Mouse (Mus musculus) MEL (cell line): ENCODE measurements around the gene Grtp1. TPM values are rescaled to one million over a fixed set of nuclear protein-coding genes. Genes with fewer than 3 reads are reported as not detected.

Source experiments
- DNase-seq: peaks from one replicate; pipeline ENCODE4 v3.0.0; 2011; ENCODE audit warnings: low read depth, low spot score
- H3K27ac ChIP-seq: 2 replicates; pipeline ENCODE4 v1.5.1; 2012; ENCODE audit warnings: low read depth, mild to moderate bottlenecking, control low read depth, low read length, moderate library complexity; ENCODE audit not compliant: control insufficient read depth
- H3K27me3 ChIP-seq, 2 experiments: fragments of 150-350 bp in 1 of 2; sonication (generic) in 1 of 2; 2 replicates each; pipeline ENCODE4 v1.6.1; 2012; ENCODE audit warnings: low read length in 2 of 2, mild to moderate bottlenecking in 2 of 2, improper control_type of control experiment in 1 of 2, moderate library complexity in 1 of 2; ENCODE audit not compliant: insufficient read depth in 2 of 2, control insufficient read depth in 1 of 2
- H3K36me3 ChIP-seq, 2 experiments: 2 replicates each; pipeline ENCODE4 v1.6.1; 2012 to 2014; ENCODE audit warnings: low read length in 2 of 2, improper control_type of control experiment in 1 of 2, inconsistent platforms in 1 of 2, mild to moderate bottlenecking in 1 of 2; ENCODE audit not compliant: insufficient read depth in 2 of 2, control insufficient read depth in 1 of 2
- H3K4me1 ChIP-seq, 2 experiments: fragments of 150-350 bp in 1 of 2; sonication (generic) in 1 of 2; 2 replicates each; pipeline ENCODE4 v1.6.1; 2012; ENCODE audit warnings: low read length in 2 of 2, improper control_type of control experiment in 1 of 2, mild to moderate bottlenecking in 1 of 2; ENCODE audit not compliant: insufficient read depth in 2 of 2, control insufficient read depth in 1 of 2
- H3K4me3 ChIP-seq, 2 experiments: fragments of 150-350 bp in 1 of 2; sonication (generic) in 1 of 2; 2 replicates each; pipeline ENCODE4 v1.5.1; 2012; ENCODE audit warnings: low read depth in 2 of 2, low read length in 2 of 2, mild to moderate bottlenecking in 2 of 2, moderate library complexity in 2 of 2, control low read depth in 1 of 2, improper control_type of control experiment in 1 of 2; ENCODE audit not compliant: control insufficient read depth in 1 of 2, insufficient read depth in 1 of 2
- H3K79me2 ChIP-seq: 2 replicates; pipeline ENCODE4 v1.6.1; 2012; ENCODE audit warnings: mild to moderate bottlenecking, low read length, moderate library complexity; ENCODE audit not compliant: control insufficient read depth, poor library complexity, insufficient read depth
- H3K9ac ChIP-seq: 2 replicates; pipeline ENCODE4 v1.6.1; 2012; ENCODE audit warnings: low read depth, mild to moderate bottlenecking, control low read depth, low read length, moderate library complexity; ENCODE audit not compliant: control insufficient read depth, poor library complexity, severe bottlenecking
- H3K9me3 ChIP-seq: fragments of 150-350 bp; sonication (generic); replicated peaks from 2 replicates; pipeline ENCODE4 v1.6.1; 2012; ENCODE audit warnings: mild to moderate bottlenecking, low read length, improper control_type of control experiment, moderate library complexity; ENCODE audit not compliant: insufficient read depth
- CHD1 ChIP-seq: IDR thresholded peaks from 2 replicates; pipeline ENCODE4 v1.6.1; 2012; ENCODE audit warnings: low read depth, mild to moderate bottlenecking, inconsistent platforms, low read length, improper control_type of control experiment
- CHD2 ChIP-seq: IDR thresholded peaks from 2 replicates; pipeline ENCODE4 v1.6.1; 2011; ENCODE audit warnings: low read length, improper control_type of control experiment
- CTCF ChIP-seq, 3 experiments: IDR thresholded peaks in 2 of 3; conservative IDR thresholded peaks in 1 of 3; 2 replicates each; pipeline ENCODE4 v1.5.1; 2011 to 2012; ENCODE audit warnings: low read length in 3 of 3, low read depth in 2 of 3, mild to moderate bottlenecking in 2 of 3, improper control_type of control experiment in 1 of 3, inconsistent platforms in 1 of 3, mixed read lengths in 1 of 3, moderate library complexity in 1 of 3; ENCODE audit not compliant: control insufficient read depth in 1 of 3, insufficient read depth in 1 of 3, poor library complexity in 1 of 3, severe bottlenecking in 1 of 3
- E2F4 ChIP-seq: IDR thresholded peaks from 2 replicates; pipeline ENCODE4 v1.6.1; 2011; ENCODE audit warnings: low read depth, low read length, improper control_type of control experiment, borderline replicate concordance
- ELF1 ChIP-seq: IDR thresholded peaks from 2 replicates; pipeline ENCODE4 v1.6.1; 2014; ENCODE audit warnings: low read depth, mild to moderate bottlenecking, inconsistent platforms, low read length, improper control_type of control experiment, moderate library complexity
- ETS1 ChIP-seq: IDR thresholded peaks from 2 replicates; pipeline ENCODE4 v1.6.1; 2012; ENCODE audit warnings: low read depth, mild to moderate bottlenecking, inconsistent platforms, low read length, improper control_type of control experiment, moderate library complexity
- GABPA ChIP-seq: IDR thresholded peaks from 2 replicates; pipeline ENCODE4 v1.6.1; 2012; ENCODE audit warnings: low read depth, mild to moderate bottlenecking, inconsistent platforms, low read length, improper control_type of control experiment, moderate library complexity
- GATA1 ChIP-seq: IDR thresholded peaks from 2 replicates; pipeline ENCODE4 v1.6.1; 2011; ENCODE audit warnings: low read depth, low read length, improper control_type of control experiment
- HCFC1 ChIP-seq: IDR thresholded peaks from 2 replicates; pipeline ENCODE4 v1.6.1; 2012; ENCODE audit warnings: low read depth, mild to moderate bottlenecking, inconsistent platforms, low read length, improper control_type of control experiment, moderate library complexity
- JUND ChIP-seq: IDR thresholded peaks from 2 replicates; pipeline ENCODE4 v1.6.1; 2011; ENCODE audit warnings: low read depth, mild to moderate bottlenecking, improper control_type of control experiment, low read length
- MAFK ChIP-seq: IDR thresholded peaks from 2 replicates; pipeline ENCODE4 v1.6.1; 2011; ENCODE audit warnings: low read depth, mild to moderate bottlenecking, low read length, improper control_type of control experiment, borderline replicate concordance
- MEF2A ChIP-seq: IDR thresholded peaks from 2 replicates; pipeline ENCODE4 v1.6.1; 2014; ENCODE audit warnings: low read depth, mild to moderate bottlenecking, inconsistent platforms, low read length, improper control_type of control experiment; ENCODE audit not compliant: poor library complexity, insufficient replicate concordance, severe bottlenecking; ENCODE audit errors: extremely low read depth
- MXI1 ChIP-seq: IDR thresholded peaks from 2 replicates; pipeline ENCODE4 v1.6.1; 2011; ENCODE audit warnings: mild to moderate bottlenecking, low read depth, low read length, improper control_type of control experiment
- POLR2A ChIP-seq, 2 experiments: IDR thresholded peaks; 2 replicates each; pipeline ENCODE4 v1.6.1; 2011 to 2012; ENCODE audit warnings: low read length in 2 of 2, mild to moderate bottlenecking in 2 of 2, control low read depth in 1 of 2, improper control_type of control experiment in 1 of 2, low read depth in 1 of 2, moderate library complexity in 1 of 2; ENCODE audit not compliant: control insufficient read depth in 1 of 2, insufficient read depth in 1 of 2, poor library complexity in 1 of 2
- POLR2AphosphoS2 ChIP-seq: IDR thresholded peaks from 2 replicates; pipeline ENCODE4 v1.6.1; 2011; ENCODE audit warnings: low read length, improper control_type of control experiment
- POLR2AphosphoS5 ChIP-seq: IDR thresholded peaks from 2 replicates; pipeline ENCODE4 v1.6.1; 2012; ENCODE audit warnings: low read depth, borderline replicate concordance, mild to moderate bottlenecking, inconsistent platforms, low read length, moderate library complexity, mixed read lengths
- RCOR1 ChIP-seq: IDR thresholded peaks from 2 replicates; pipeline ENCODE4 v1.6.1; 2012; ENCODE audit warnings: low read depth, mild to moderate bottlenecking, inconsistent platforms, low read length, improper control_type of control experiment
- SIN3A ChIP-seq: IDR thresholded peaks from 2 replicates; pipeline ENCODE4 v1.6.1; 2012; ENCODE audit warnings: low read length, improper control_type of control experiment, inconsistent platforms
- ZKSCAN1 ChIP-seq: IDR thresholded peaks from 2 replicates; pipeline ENCODE4 v1.6.1; 2012; ENCODE audit warnings: low read depth, mild to moderate bottlenecking, inconsistent platforms, low read length, improper control_type of control experiment, moderate library complexity
- ZMIZ1 ChIP-seq: IDR thresholded peaks from 2 replicates; pipeline ENCODE4 v1.6.1; 2012; ENCODE audit warnings: low read depth, mild to moderate bottlenecking, inconsistent platforms, low read length, improper control_type of control experiment, moderate library complexity
- polyA plus RNA-seq, 2 experiments: library from polyadenylated mRNA; stranded (reverse) in 1 of 2; unstranded in 1 of 2; fragments of >175 nt in 1 of 2; fragments of >200 nt in 1 of 2; gene quantifications; 2 replicates each; pipeline versions ENCODE4 v1.2.1 to v1.2.4; 2012; ENCODE audit warnings: low replicate concordance in 2 of 2, low read depth in 1 of 2; ENCODE audit not compliant: insufficient read length in 2 of 2, insufficient read depth in 1 of 2, missing spikeins in 1 of 2
- total RNA-seq: library from RNA; depleted of rRNA; stranded (reverse); fragments of 300-350 nt; gene quantifications from 2 replicates; pipeline ENCODE4 v1.2.3, GENCODE M21; 2012

Gene Grtp1
- total and polyA plus RNA-seq, 3 experiments, result 11.9 to 15.1 TPM; not detected in 1

GRCm38 (mm10) chr8:13174305-13174704 lies 26.1 kb downstream of the Grtp1 start:
- H3K4me3 ChIP-seq, result no peak overlapping the region
- H3K9me3 ChIP-seq, result no peaks in the 10 kb centered on the region
- no peak overlapping the region for H3K27ac ChIP-seq
- no peaks in the 10 kb centered on the region for H3K79me2 ChIP-seq
- H3K36me3 ChIP-seq, result peaks cover 0 to 35% of the 10 kb centered on the region in 2 experiments; a peak in 2 of 4 replicates
- H3K9ac ChIP-seq, result no peak overlapping the region
- DNase-seq, result no peak
- TF ChIP-seq MXI1, result no peak
- no peak for TF ChIP-seq E2F4
- TF ChIP-seq POLR2AphosphoS5, result no peak
- TF ChIP-seq GABPA, result no peak
- no peak for TF ChIP-seq RCOR1
- TF ChIP-seq SIN3A, result no peak
- TF ChIP-seq CHD1, result no peak
- TF ChIP-seq CTCF (IDR thresholded peaks at IDR 0.05 in 2 of 3, conservative IDR thresholded peaks at IDR 0.05 in 1 of 3; ENCODE audit: control insufficient read depth in 1 of 3, insufficient read depth in 1 of 3, low read depth in 2 of 3, low read length in 3 of 3, poor library complexity in 1 of 3, severe bottlenecking in 1 of 3), result no peak
- TF ChIP-seq ELF1, result no peak
- TF ChIP-seq GATA1, result no peak
- no peak for TF ChIP-seq ZKSCAN1
- TF ChIP-seq CHD2, result no peak
- no peak for TF ChIP-seq JUND
- TF ChIP-seq POLR2A (IDR thresholded peaks at IDR 0.05; ENCODE audit: control insufficient read depth in 1 of 2, insufficient read depth in 1 of 2, low read depth in 1 of 2, low read length in 2 of 2, poor library complexity in 1 of 2), result no peak
- no peak for TF ChIP-seq MEF2A
- no peak for TF ChIP-seq HCFC1
- no peak for TF ChIP-seq ZMIZ1
- no peaks in the 10 kb centered on the region; a peak in 1 of 4 replicates for H3K4me1 ChIP-seq
- H3K27me3 ChIP-seq, result no peaks in the 10 kb centered on the region

GRCm38 (mm10) chr8:13170510-13170909 lies 29.9 kb downstream of the Grtp1 start:
- Histone ChIP-seq H3K9ac (no peak overlapping the region), H3K9me3 (no peaks in the 10 kb centered on the region), H3K79me2 (peaks cover 6% of the 10 kb centered on the region), H3K36me3 (peaks cover 0 to 65% of the 10 kb centered on the region in 2 experiments; a peak in 2 of 4 replicates), H3K4me3 (no peak overlapping the region), H3K27me3 (no peaks in the 10 kb centered on the region), H3K4me1 (no peaks in the 10 kb centered on the region; a peak in 1 of 4 replicates), H3K27ac (no peak overlapping the region)
- DNase-seq, result no peak
- TF ChIP-seq MAFK (no peak), JUND (no peak), ELF1 (no peak), POLR2AphosphoS2 (no peak), ETS1 (no peak), HCFC1 (no peak)
